Mouse (Mus musculus) spleen, embryonic (tissue): Measurements from ENCODE around the gene Sfmbt1.
"Not testable (repeated sequence)": the region's sequence is repeated elsewhere in the genome, so short reads cannot be mapped to it uniquely, and the experiment has no call there.

Source experiments
- CTCF ChIA-PET: fragments of 350-600 bp; sonication (Branson Sonifier 250); formaldehyde crosslinking; loops from one replicate; lab custom pipeline; 2022; lab: Charles Lee

The Sfmbt1 gene

GRCm38 (mm10) chr14:30716051-30716952, 1.7 kb downstream of the Sfmbt1 start:
- CTCF ChIA-PET, result no interaction called here

GRCm38 (mm10) chr14:30716953-30717285, 2.3 kb downstream of the Sfmbt1 start:
- CTCF ChIA-PET, result no interaction called here

DNA sequence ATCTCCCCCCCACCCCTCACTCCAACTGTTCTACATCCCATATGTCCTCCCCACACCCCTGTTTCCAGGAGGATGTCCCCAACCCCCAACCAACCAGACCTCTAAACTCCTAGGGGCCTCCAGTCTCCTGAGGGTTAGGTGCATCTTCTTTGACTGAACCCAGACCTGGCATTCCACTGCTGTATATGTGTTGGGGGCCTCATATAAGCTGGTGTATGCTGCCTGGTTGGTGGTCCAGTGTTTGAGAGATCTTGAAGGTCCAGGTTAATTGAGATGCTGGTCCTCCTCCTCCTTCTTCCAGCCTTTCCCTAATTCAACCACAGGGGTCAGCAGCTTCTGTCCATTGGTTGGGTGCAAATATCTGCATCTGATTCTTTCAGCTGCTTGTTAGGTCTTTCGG, 4.0 kb downstream of the Sfmbt1 start:
- CTCF ChIA-PET, result not testable (repeated sequence)

DNA sequence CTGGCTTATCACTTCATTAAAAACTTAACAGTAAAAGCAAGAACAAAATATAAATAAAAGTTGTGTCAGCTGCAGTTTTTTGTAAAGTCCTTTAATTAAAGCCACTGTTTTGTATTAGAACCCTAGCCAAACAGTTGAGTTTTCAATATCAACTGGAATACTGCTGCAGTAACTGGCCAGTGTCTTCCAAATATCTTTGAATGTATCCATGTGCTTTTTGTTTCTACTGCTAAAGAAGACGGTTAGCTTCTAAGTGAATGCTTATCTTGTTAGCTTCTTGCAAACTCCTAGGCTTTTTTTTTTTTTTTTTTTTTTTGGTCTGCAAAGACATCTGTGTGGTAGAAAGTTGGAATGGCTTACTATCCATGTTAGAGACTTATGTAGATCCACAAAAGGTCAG, 4.9 kb downstream of the Sfmbt1 start:
- CTCF ChIA-PET, result interaction anchor here (0.6 to 0.7 kb wide), 2 partner anchors 31 to 282 kb away, joined by 3 to 11 read pairs; no protein-coding TSS in a partner anchor

- CTCF ChIA-PET, result interaction anchor here (0.7 kb wide), 1 partner anchor 36 kb away, joined by 5 read pairs; no protein-coding TSS in a partner anchor
Observed at GRCm38 (mm10) chr14:30721850-30722249, 7.2 kb downstream of the Sfmbt1 start.

DNA sequence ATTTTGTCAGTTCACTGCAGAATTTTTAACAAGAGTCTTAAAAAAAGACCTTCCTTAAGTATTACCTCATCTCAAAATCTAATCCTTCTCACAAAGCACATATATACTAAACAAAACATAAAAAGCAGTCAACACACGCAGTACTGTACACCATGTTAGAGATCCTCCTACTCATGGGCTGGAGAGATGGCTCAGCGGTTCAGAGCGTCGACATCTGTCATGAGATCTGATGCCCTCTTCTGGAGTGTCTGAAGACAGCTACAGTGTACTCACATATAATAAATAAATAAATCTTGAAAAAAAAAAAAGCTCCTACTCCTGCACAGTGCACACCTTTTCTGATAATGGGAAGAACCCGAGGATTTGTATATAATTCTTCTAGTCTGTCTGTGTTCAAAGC, 7.8 kb downstream of the Sfmbt1 start:
- CTCF ChIA-PET, result no interaction called here

DNA sequence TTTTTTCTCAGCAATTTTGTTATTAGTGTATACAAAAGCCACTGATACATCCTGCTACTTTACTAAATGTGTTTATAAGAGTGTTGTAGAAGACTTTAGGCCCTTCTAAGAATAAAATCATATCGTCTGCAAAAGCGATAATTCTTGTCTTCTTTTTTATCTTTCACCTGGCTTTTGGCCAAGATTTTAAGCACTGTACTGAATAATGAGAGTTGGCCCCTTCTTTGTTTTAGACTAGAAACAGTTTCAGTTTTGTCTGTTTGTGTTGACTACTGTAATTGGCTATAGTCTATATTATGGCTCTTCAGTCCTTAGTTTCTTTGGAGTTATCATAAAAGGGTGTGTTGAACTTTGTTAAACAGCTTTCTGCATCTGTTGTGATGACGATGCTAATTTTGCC, 17.2 kb downstream of the Sfmbt1 start:
- CTCF ChIA-PET, result no interaction called here

- CTCF ChIA-PET, result no interaction called here
Observed at GRCm38 (mm10) chr14:30734665-30735064, 20.0 kb downstream of the Sfmbt1 start.

DNA sequence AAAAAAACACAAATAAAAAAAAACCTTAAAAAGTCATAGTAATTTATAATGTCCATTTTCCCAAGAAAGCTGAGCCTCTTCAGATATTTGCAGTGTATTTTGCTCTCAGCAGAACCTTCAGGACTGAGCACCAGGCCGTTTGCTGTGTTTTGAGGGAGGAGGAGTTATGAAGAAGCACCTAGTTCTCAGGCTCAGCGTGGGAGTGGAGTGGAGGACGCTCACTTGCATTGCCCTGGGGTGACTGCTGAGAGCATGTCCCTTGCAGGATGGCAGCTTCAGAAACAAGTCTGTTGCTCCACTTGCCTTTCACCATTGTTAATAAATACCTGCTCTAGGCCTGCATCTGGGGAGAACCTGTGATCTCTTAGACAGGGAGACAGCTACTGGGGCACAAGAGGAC, 21.2 kb downstream of the Sfmbt1 start:
- CTCF ChIA-PET, result no interaction called here

DNA sequence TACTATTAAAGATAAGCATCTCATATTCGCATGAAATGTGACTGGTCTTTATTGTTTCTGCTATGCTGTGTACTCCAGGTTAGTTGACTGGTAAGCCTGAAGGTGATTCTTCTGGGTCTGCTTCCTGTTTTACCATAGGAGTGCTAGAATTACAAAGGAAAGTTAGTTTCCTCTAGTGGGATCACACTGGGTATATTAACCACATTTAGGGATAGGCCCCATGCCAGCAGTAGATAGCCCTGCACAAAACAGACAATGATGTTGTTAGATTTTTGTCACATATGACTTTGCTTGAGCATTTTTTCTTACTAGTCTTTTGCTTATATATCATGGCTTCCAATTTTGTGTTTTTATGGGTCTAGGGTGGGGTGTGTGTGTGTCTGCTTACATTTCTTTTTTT, 21.8 kb downstream of the Sfmbt1 start:
- CTCF ChIA-PET, result no interaction called here

DNA sequence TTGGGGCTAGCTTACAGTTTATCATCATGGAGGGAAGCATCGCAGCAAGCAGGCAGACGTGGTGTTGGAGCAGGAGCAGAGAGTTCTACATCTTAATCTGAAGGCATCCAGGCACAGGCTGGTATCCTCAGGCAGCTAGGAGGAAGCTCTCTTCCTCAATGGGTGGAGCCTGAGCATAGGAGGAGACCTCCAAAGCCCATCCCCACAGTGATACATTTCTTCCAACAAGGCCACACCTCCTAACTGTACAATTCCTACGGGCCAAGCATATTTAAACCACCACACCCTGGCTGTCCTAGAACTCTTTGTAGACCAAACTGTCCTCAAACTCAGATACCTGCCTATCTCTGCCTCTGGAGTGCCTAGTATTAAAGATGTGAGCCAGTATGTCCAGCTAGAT, 29.2 kb downstream of the Sfmbt1 start:
- CTCF ChIA-PET, result no interaction called here

DNA sequence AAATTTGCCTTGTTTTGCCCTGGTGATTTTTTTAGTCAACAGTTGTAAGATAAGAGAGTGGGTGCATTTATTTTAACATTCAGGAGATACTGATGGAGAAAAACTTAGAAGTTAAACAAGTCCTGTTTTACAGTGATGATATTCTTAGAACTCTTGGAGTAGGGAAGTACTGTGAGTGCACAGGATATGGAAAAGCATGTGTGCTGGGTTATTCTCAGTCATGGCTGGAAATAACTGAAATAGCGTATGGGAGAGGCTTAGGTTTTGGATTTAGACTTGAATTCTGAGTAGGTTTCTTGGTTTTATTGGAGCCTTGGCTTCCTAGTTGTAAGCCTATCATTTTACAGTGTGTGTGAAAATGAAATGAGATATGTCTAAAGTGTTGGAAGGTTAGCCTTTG, 31.5 kb downstream of the Sfmbt1 start:
- CTCF ChIA-PET, result no interaction called here

- CTCF ChIA-PET, result no interaction called here
Observed at GRCm38 (mm10) chr14:30757239-30757638, 42.6 kb downstream of the Sfmbt1 start.

GRCm38 (mm10) chr14:30761211-30761610, 46.6 kb downstream of the Sfmbt1 start:
- CTCF ChIA-PET, result no interaction called here

DNA sequence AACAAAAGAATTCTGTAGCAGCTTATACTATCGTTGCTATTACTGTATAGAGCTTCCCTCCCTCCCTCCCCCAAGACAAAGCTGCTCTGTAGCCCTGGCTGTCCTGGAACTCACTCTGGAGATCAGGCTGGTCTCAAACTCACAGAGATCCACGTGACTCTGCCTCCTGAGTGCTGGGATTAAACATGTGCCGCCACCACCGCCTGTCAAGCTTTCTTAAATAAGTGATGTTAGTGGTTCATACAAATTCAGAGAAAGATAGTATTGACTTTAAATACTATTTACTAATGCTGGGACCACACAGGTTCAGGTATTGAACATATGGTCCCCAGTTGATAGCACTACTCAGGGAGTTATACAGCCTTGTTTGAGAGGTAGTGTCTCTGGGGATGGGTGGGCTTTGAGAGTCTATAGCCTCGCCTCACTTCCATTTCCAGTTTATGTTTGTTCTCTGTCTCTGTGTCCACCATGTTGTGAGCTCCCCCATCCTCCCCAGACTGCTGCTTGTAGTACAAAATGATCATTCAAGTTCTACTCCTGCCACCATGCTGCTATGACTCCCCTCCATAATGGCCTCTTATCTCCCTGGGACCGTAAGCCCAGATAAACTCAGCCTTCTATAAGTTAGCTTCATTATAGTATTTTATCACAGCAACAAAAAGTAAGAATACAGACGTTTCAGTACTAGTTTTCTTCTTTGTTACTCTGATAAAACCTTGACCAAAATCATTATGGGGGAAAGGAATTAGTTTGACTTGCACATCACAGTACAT, 47.7 kb downstream of the Sfmbt1 start:
- CTCF ChIA-PET, result interaction anchor here (0.6 kb wide), 1 partner anchor 84 kb away, joined by 5 read pairs; no protein-coding TSS in a partner anchor

DNA sequence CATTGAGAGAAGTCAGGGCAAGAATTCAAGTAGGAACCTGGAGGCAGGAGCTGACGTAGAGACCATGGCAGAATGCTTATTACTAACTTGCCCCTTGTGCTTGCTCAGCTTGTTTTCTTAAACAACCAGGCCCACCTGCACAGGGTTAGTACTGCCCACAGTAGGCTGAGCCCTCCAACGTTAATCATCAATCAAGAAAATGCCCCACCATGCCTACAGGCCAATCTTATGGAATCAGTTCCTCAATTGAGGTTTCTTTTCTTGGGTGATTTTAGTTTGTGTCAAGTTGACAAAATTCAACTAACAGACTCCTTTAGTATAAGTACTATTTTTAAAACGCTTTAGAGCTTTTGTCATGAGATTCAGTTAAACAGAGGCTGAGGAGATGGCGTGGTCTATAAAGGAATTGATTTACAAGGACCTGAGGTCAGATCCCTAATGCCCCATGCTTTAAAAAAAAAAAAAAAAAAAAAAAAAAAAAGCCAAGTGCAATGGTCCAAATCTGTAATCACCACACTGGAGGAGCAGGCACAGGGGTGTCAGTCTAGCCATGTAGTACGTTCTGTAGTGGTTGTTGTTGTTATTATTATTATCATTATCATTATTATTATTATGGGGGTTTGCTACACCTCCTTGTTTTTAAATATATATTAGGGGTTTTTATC, 48.4 kb downstream of the Sfmbt1 start:
- CTCF ChIA-PET, result interaction anchor here (0.6 to 0.7 kb wide), 2 partner anchors 84 to 92 kb away, joined by 3 to 5 read pairs; no protein-coding TSS in a partner anchor

GRCm38 (mm10) chr14:30784614-30785013, 70.0 kb downstream of the Sfmbt1 start:
- CTCF ChIA-PET, result interaction anchor here (0.8 kb wide), 1 partner anchor 60 kb away, joined by 3 read pairs; no protein-coding TSS in a partner anchor

- CTCF ChIA-PET, result no interaction called here
Observed at GRCm38 (mm10) chr14:30789471-30789870, 74.8 kb downstream of the Sfmbt1 start.

- CTCF ChIA-PET, result interaction anchor here (0.7 to 0.8 kb wide), 2 partner anchors 158 to 247 kb away, joined by 5 to 9 read pairs; partner anchors contain the start of gene Nek4
Observed at GRCm38 (mm10) chr14:30792871-30793270, 78.2 kb downstream of the Sfmbt1 start.

- CTCF ChIA-PET, result no interaction called here
Observed at GRCm38 (mm10) chr14:30801756-30802155, 87.1 kb downstream of the Sfmbt1 start.

DNA sequence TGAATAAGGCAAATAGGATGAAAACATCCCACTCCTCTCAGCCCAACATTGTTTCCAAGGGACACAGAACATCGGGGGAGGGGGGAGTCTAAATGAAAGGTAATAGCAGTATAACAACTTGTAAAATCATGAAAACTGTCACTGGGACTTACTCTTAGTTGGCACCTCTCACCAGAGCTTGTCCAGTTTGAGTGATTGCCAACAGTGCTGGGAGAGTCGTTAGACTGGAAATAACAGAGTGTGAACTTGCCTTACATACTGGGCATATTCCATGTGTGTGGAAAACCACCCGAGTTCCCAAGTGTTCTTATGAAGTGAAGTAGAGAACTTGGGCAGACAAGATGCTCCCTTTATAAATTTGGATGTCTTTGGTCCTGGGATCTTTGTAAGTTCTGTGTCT, 106.5 kb downstream of the Sfmbt1 start:
- CTCF ChIA-PET, result interaction anchor here (1.0 kb wide), 1 partner anchor 12 kb away, joined by 3 read pairs; no protein-coding TSS in a partner anchor
